Mouse (Mus musculus) MEL (cell line): Measurements from ENCODE around the gene Rnpepl1. TPM values are rescaled to one million over a fixed set of nuclear protein-coding genes. Genes with fewer than 3 reads are reported as not detected.

Experiments used
- DNase-seq: peaks from one replicate; pipeline ENCODE4 v3.0.0; 2011; ENCODE audit warnings: low read depth, low spot score
- H3K27ac ChIP-seq: 2 replicates; pipeline ENCODE4 v1.5.1; 2012; ENCODE audit warnings: low read depth, mild to moderate bottlenecking, control low read depth, low read length, moderate library complexity; ENCODE audit not compliant: control insufficient read depth
- H3K27me3 ChIP-seq, 2 experiments: fragments of 150-350 bp in 1 of 2; sonication (generic) in 1 of 2; 2 replicates each; pipeline ENCODE4 v1.6.1; 2012; ENCODE audit warnings: low read length in 2 of 2, mild to moderate bottlenecking in 2 of 2, improper control_type of control experiment in 1 of 2, moderate library complexity in 1 of 2; ENCODE audit not compliant: insufficient read depth in 2 of 2, control insufficient read depth in 1 of 2
- H3K36me3 ChIP-seq, 2 experiments: 2 replicates each; pipeline ENCODE4 v1.6.1; 2012 to 2014; ENCODE audit warnings: low read length in 2 of 2, improper control_type of control experiment in 1 of 2, inconsistent platforms in 1 of 2, mild to moderate bottlenecking in 1 of 2; ENCODE audit not compliant: insufficient read depth in 2 of 2, control insufficient read depth in 1 of 2
- H3K4me1 ChIP-seq, 2 experiments: fragments of 150-350 bp in 1 of 2; sonication (generic) in 1 of 2; 2 replicates each; pipeline ENCODE4 v1.6.1; 2012; ENCODE audit warnings: low read length in 2 of 2, improper control_type of control experiment in 1 of 2, mild to moderate bottlenecking in 1 of 2; ENCODE audit not compliant: insufficient read depth in 2 of 2, control insufficient read depth in 1 of 2
- H3K4me3 ChIP-seq, 2 experiments: fragments of 150-350 bp in 1 of 2; sonication (generic) in 1 of 2; 2 replicates each; pipeline ENCODE4 v1.5.1; 2012; ENCODE audit warnings: low read depth in 2 of 2, low read length in 2 of 2, mild to moderate bottlenecking in 2 of 2, moderate library complexity in 2 of 2, control low read depth in 1 of 2, improper control_type of control experiment in 1 of 2; ENCODE audit not compliant: control insufficient read depth in 1 of 2, insufficient read depth in 1 of 2
- H3K79me2 ChIP-seq: 2 replicates; pipeline ENCODE4 v1.6.1; 2012; ENCODE audit warnings: mild to moderate bottlenecking, low read length, moderate library complexity; ENCODE audit not compliant: control insufficient read depth, poor library complexity, insufficient read depth
- H3K9ac ChIP-seq: 2 replicates; pipeline ENCODE4 v1.6.1; 2012; ENCODE audit warnings: low read depth, mild to moderate bottlenecking, control low read depth, low read length, moderate library complexity; ENCODE audit not compliant: control insufficient read depth, poor library complexity, severe bottlenecking
- H3K9me3 ChIP-seq: fragments of 150-350 bp; sonication (generic); replicated peaks from 2 replicates; pipeline ENCODE4 v1.6.1; 2012; ENCODE audit warnings: mild to moderate bottlenecking, low read length, improper control_type of control experiment, moderate library complexity; ENCODE audit not compliant: insufficient read depth
- BHLHE40 ChIP-seq: IDR thresholded peaks from 2 replicates; pipeline ENCODE4 v1.6.1; 2012; ENCODE audit warnings: low read depth, mild to moderate bottlenecking, inconsistent platforms, low read length, improper control_type of control experiment, borderline replicate concordance
- CTCF ChIP-seq, 3 experiments: IDR thresholded peaks in 2 of 3; conservative IDR thresholded peaks in 1 of 3; 2 replicates each; pipeline ENCODE4 v1.5.1; 2011 to 2012; ENCODE audit warnings: low read length in 3 of 3, low read depth in 2 of 3, mild to moderate bottlenecking in 2 of 3, improper control_type of control experiment in 1 of 3, inconsistent platforms in 1 of 3, mixed read lengths in 1 of 3, moderate library complexity in 1 of 3; ENCODE audit not compliant: control insufficient read depth in 1 of 3, insufficient read depth in 1 of 3, poor library complexity in 1 of 3, severe bottlenecking in 1 of 3
- ETS1 ChIP-seq: IDR thresholded peaks from 2 replicates; pipeline ENCODE4 v1.6.1; 2012; ENCODE audit warnings: low read depth, mild to moderate bottlenecking, inconsistent platforms, low read length, improper control_type of control experiment, moderate library complexity
- JUND ChIP-seq: IDR thresholded peaks from 2 replicates; pipeline ENCODE4 v1.6.1; 2011; ENCODE audit warnings: low read depth, mild to moderate bottlenecking, improper control_type of control experiment, low read length
- MXI1 ChIP-seq: IDR thresholded peaks from 2 replicates; pipeline ENCODE4 v1.6.1; 2011; ENCODE audit warnings: mild to moderate bottlenecking, low read depth, low read length, improper control_type of control experiment
- MYC ChIP-seq: IDR thresholded peaks from 2 replicates; pipeline ENCODE4 v1.6.1; 2011; ENCODE audit warnings: low read depth, mild to moderate bottlenecking, low read length, improper control_type of control experiment, moderate library complexity
- NRF1 ChIP-seq: IDR thresholded peaks from 2 replicates; pipeline ENCODE4 v1.6.1; 2014; ENCODE audit warnings: low read depth, mild to moderate bottlenecking, inconsistent platforms, low read length, improper control_type of control experiment, moderate library complexity; ENCODE audit not compliant: poor library complexity, insufficient read depth, severe bottlenecking
- POLR2AphosphoS5 ChIP-seq: IDR thresholded peaks from 2 replicates; pipeline ENCODE4 v1.6.1; 2012; ENCODE audit warnings: low read depth, borderline replicate concordance, mild to moderate bottlenecking, inconsistent platforms, low read length, moderate library complexity, mixed read lengths
- RAD21 ChIP-seq: IDR thresholded peaks from 2 replicates; pipeline ENCODE4 v1.6.1; 2011; ENCODE audit warnings: mild to moderate bottlenecking, low read depth, low read length, improper control_type of control experiment
- SMC3 ChIP-seq: IDR thresholded peaks from 2 replicates; pipeline ENCODE4 v1.6.1; 2011; ENCODE audit warnings: low read depth, low read length, improper control_type of control experiment
- TAL1 ChIP-seq: IDR thresholded peaks from 2 replicates; pipeline ENCODE4 v1.6.1; 2012; ENCODE audit warnings: mild to moderate bottlenecking, inconsistent platforms, low read length, moderate library complexity, mixed read lengths
- TBP ChIP-seq: IDR thresholded peaks from 2 replicates; pipeline ENCODE4 v1.8.0; 2011; ENCODE audit warnings: low read depth, low read length, improper control_type of control experiment
- TCF12 ChIP-seq: IDR thresholded peaks from 2 replicates; pipeline ENCODE4 v1.6.1; 2014; ENCODE audit warnings: low read depth, mild to moderate bottlenecking, inconsistent platforms, low read length, improper control_type of control experiment, moderate library complexity
- ZC3H11A ChIP-seq: IDR thresholded peaks from 2 replicates; pipeline ENCODE4 v1.6.1; 2012; ENCODE audit warnings: low read depth, mild to moderate bottlenecking, inconsistent platforms, low read length, improper control_type of control experiment
- ZKSCAN1 ChIP-seq: IDR thresholded peaks from 2 replicates; pipeline ENCODE4 v1.6.1; 2012; ENCODE audit warnings: low read depth, mild to moderate bottlenecking, inconsistent platforms, low read length, improper control_type of control experiment, moderate library complexity
- ZMIZ1 ChIP-seq: IDR thresholded peaks from 2 replicates; pipeline ENCODE4 v1.6.1; 2012; ENCODE audit warnings: low read depth, mild to moderate bottlenecking, inconsistent platforms, low read length, improper control_type of control experiment, moderate library complexity
- polyA plus RNA-seq, 2 experiments: library from polyadenylated mRNA; stranded (reverse) in 1 of 2; unstranded in 1 of 2; fragments of >175 nt in 1 of 2; fragments of >200 nt in 1 of 2; gene quantifications; 2 replicates each; pipeline versions ENCODE4 v1.2.1 to v1.2.4; 2012; ENCODE audit warnings: low replicate concordance in 2 of 2, low read depth in 1 of 2; ENCODE audit not compliant: insufficient read length in 2 of 2, insufficient read depth in 1 of 2, missing spikeins in 1 of 2
- total RNA-seq: library from RNA; depleted of rRNA; stranded (reverse); fragments of 300-350 nt; gene quantifications from 2 replicates; pipeline ENCODE4 v1.2.3, GENCODE M21; 2012

Gene Rnpepl1
- total and polyA plus RNA-seq, 3 experiments: 31.1 to 91.0 TPM; not detected in 1

DNA sequence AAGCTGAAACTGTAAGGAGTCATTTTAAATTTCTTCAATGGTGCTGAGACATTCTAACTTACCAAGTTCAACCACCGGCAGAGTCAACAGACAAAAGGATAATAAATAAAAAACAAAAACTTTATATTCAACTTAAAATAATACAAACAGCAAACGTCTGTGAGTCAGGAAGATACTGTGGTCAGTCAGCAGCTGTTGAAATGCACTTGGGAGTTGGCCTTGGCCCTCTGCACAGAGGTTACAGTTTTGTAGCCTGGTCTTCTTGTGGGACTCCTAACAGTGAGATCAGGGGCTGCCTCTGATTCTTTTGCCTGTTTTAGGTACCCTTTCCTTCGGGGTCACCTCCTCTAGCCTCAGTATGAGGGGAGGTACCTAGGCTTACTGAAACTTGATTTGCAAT, 16.7 kb upstream of the Rnpepl1 start:
- no peaks in the 10 kb centered on the region for H3K36me3 ChIP-seq
- H3K27ac ChIP-seq: no peak overlapping the region
- peaks cover 7 to 8% of the 10 kb centered on the region in 2 experiments for H3K27me3 ChIP-seq
- H3K79me2 ChIP-seq: no peaks in the 10 kb centered on the region
- no peak overlapping the region for H3K9ac ChIP-seq
- no peak overlapping the region for H3K4me3 ChIP-seq
- no peak for TF ChIP-seq ZC3H11A
- TF ChIP-seq TAL1: no peak
- TF ChIP-seq ZKSCAN1: no peak
- TF ChIP-seq ETS1: no peak
- TF ChIP-seq POLR2AphosphoS5: no peak
- TF ChIP-seq NRF1: no peak
- TF ChIP-seq ZMIZ1: no peak
- H3K4me1 ChIP-seq: no peaks in the 10 kb centered on the region
- no peak for DNase-seq
- no peaks in the 10 kb centered on the region for H3K9me3 ChIP-seq

DNA sequence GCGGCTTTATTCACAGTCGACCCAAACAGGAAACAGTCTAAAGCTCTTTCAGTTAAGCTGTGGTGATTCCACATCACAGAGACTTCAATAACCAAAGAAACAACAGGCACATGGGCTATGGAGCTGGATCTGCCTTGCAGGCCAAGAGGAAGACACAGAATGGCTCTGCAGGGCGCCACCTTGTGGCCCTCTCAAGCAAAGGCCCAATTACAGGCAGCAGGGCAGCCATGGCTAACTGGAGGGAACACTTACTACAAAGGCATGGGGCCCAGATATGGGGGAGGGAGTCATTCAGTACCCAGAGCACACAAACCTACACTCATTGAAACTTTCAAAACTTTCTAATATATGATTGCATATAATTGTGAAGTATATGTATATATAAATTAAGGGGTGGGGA, 15.5 kb upstream of the Rnpepl1 start:
- H3K27ac ChIP-seq: no peak overlapping the region
- TF ChIP-seq TBP: no peak
- no peak for TF ChIP-seq MXI1
- peak; percentile 96 for TF ChIP-seq SMC3
- TF ChIP-seq JUND: no peak
- peak; percentile 98 to 99 (median 98) for TF ChIP-seq CTCF (IDR thresholded peaks at IDR 0.05 in 2 of 3, conservative IDR thresholded peaks at IDR 0.05 in 1 of 3; ENCODE audit: control insufficient read depth in 1 of 3, insufficient read depth in 1 of 3, low read depth in 2 of 3, low read length in 3 of 3, poor library complexity in 1 of 3, severe bottlenecking in 1 of 3)
- TF ChIP-seq TCF12: 0 out of 2 replicates have a peak, but pooled peaks have one; percentile 15
- TF ChIP-seq ZC3H11A: peak; percentile 64; the same call in 1 of the 2 replicates
- TF ChIP-seq BHLHE40: no peak
- TF ChIP-seq MYC: 0 out of 2 replicates have a peak, but pooled peaks have one; percentile 36
- no peak for TF ChIP-seq TAL1
- peak; percentile 72 for TF ChIP-seq RAD21
- no peaks in the 10 kb centered on the region for H3K36me3 ChIP-seq
- no peaks in the 10 kb centered on the region for H3K4me1 ChIP-seq
- no peak overlapping the region for H3K9ac ChIP-seq
- H3K79me2 ChIP-seq: no peaks in the 10 kb centered on the region
- H3K9me3 ChIP-seq: no peaks in the 10 kb centered on the region
- DNase-seq: peak; percentile 88
- no peak overlapping the region for H3K4me3 ChIP-seq
- H3K27me3 ChIP-seq: peaks cover 11 to 13% of the 10 kb centered on the region in 2 experiments
